Mouse (Mus musculus) testis, postnatal 10 days (tissue): ENCODE data around the gene Kif28.
"Not testable (repeated sequence)": the region's sequence is repeated elsewhere in the genome, so short reads cannot be mapped to it uniquely, and the experiment has no call there.

ENCODE experiments used
- DNase-seq: peaks from one replicate; pipeline ENCODE4 v3.0.0; 2021; ENCODE audit warnings: low spot score

Gene Kif28

DNA sequence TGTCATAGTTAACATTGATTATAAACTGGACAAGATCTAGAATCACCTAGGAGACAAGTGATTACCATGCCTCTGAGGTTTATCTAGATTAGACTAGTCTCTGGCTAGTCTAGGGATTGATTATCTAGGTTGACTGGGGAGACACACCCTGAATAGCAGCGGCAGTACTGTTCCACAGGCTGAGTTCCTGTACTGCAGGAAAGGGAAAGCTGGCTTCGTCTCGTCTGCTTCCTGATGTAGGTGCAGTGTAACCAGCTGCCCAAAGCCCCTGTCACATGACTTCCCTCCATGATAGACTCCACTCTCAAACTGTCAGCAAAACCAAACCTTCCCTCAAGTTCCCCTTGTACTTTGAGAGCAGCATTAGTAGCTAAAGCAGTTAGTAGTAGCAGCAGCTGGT lies 40.9 kb downstream of the Kif28 start:
- DNase-seq: no peak

DNA sequence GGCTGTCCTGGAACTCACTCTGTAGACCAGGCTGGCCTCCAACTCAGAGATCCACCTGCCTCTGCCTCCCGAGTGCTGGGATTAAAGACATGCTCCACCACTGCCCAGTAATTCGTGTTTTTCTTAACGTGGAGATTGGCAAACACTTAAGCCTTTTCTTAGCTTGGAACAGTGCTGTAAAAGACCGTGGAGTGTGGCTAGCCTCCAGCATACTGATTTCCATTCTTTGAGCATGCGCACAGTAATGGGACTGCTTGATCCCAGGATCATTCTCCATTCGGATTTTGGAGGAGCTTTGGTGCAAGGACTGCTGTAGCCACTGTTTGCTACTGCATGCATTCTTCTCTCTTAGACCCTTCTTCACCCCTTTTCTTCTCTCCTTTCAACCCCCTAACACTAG lies 55.6 kb downstream of the Kif28 start:
- no peak for DNase-seq

DNA sequence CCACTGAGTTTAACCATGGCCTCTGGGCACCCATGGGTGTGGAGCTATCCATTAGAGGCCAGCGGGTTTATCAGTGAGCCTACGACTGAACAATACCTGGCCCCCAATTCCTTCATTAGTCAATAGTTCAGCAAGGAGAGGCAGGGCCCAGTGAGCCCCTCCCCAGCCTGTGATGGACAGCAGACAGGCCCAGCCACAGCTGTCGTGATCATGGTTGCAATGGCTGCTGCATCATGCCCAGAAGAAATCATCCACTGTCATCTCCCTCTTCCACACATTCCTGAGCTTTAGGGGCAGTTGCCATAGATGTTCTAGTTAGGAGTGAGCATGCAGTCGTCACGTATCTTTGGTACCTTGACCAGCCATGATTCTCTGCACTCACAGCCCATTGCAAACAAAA lies 56.2 kb downstream of the Kif28 start:
- DNase-seq: no peak

DNA sequence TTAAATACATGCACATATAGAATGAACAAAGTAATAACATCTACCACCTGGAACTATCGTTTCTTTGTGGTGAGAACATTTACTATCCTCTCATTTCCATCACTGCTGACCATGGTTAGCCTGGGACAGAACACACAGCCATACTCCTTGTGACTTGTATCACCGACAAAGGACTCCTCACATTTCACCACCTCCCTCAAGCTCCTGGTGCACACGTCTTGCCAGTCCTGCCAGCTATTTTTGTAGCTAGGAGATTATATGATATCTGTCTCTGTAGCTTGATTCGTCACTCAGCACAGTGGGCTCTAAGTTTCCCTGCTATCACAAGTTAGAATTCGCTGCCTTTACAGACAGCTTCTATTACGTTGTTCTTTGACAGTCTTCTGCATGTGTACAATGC lies 56.7 kb downstream of the Kif28 start:
- DNase-seq: no peak

DNA sequence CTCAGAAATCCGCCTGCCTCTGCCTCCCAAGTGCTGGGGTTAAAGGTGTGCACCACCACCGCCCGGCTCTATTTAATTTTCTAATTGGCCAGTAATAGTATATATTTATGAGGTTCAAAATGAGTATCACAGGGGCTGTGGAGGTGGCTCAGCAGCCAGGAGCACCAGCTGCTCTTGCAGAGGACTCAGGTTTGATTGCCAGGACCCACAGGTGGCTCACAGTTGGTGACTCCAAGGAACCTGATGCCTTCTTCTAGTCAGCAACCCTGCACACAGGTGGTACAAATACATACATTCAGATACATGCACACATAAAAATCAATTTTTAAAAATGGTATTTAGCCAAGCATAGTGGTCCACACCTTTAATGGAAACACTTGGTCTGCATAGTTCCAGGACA lies 57.1 kb downstream of the Kif28 start:
- DNase-seq: no peak

DNA sequence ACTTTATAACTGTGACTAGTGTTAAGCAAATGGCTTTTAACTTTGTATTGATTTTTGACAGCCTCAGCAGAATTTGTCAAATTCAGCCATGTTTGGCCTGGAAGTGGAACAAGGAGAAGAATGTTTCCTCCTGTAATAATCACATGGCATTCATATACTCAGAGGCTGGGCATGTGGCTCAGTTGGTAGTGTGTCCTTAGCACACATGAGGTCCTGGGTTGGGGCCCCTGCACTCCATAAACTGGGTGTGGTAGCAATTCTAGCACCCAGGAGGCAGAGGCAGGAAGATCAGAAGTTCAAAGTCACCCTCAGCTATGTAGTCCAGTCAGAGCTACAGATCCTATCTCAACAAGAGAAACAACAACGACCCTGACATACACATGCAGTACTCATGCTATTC lies 57.8 kb downstream of the Kif28 start:
- no peak for DNase-seq

DNA sequence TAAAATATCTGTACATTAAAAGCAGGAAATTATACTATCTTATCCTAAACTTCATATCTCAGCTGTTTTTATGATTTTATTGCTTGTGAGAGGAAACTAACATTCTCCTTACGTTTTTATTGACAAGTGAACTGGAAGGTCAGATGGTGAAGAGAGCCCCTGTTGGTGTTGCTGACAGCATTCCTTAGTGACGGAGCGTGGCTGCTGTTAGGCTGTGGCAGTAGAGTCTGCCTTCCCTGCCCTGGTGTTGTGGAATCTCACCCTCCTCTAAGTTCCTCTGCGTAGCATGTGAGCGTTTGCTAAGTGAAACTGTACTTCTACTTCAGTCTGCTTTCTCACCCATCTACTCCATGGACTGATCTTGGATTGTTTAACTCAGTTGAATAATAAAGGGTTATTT lies 58.3 kb downstream of the Kif28 start:
- DNase-seq: no peak

DNA sequence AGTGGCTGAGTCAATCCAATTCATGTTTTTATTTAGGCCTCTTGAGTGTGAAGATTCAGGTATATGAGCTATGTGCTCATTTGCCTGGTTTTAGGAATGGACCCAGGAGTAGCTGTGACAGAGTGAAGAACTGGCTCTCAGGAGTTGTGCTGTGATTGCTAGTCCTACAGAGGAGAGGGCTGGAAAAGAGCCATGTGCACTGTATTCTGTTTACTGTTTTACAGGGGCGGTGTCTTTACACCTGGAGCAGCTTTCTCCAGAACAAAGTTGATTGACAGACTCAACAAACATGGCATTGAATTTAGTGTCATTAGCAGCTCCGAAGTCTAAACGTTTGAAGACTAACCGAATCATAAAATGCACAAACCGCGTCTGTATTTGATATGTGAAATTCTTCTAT lies 58.7 kb downstream of the Kif28 start:
- no peak for DNase-seq

DNA sequence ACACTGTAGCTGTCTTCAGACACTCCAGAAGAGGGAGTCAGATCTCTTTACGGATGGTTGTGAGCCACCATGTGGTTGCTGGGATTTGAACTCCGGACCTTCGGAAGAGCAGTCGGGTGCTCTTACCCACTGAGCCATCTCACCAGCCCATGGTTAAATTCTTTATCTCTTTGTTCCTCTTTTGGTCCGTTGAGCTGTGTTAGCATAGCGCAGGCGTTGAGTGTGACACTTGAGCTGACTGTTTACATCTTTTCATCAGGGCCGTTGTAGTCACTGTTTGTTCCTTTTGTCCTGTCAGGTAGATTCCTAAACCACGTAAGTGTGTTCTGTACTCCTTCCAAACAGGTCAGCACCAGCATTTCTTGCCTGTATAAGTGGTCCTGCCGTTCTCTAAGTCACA lies 62.3 kb downstream of the Kif28 start:
- DNase-seq: not testable (repeated sequence)

DNA sequence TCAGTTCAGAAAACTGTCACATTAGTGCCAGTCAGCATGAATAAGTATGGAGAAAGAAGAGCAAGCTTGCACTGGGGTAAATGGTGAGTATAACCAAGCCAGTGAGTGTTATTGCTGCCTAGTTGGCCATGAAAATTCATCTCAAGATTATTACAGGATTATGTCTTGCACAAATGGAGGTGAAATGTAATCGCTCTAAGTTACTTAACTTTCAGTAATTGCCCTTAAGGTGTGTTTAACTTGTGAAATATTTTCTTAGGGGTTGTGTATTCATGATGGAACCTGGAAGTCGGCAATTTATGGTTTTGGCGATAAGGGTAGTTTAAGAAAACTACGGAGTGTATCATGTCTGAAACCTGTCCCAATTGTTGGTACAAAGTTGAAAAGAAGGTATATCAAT lies 65.7 kb downstream of the Kif28 start:
- DNase-seq: no peak

DNA sequence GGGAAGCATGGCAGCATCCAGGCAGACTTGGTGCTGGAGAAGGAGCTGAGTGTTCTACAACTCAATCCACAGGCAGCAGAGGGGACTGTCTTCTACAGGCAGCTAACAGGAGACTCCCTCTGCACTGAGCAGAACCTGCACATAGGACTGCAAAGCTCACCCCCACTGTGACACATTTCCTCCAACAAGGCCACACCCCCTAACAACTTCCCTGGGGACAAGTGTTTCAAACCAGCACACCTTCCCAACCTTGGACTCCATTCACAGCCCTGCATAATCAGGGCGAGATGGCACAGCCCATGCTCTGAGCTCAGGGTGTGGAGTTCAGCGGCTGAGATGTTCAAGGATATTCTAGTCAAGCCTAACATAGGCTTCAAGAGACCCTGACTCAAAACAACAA lies 68.0 kb downstream of the Kif28 start:
- no peak for DNase-seq

DNA sequence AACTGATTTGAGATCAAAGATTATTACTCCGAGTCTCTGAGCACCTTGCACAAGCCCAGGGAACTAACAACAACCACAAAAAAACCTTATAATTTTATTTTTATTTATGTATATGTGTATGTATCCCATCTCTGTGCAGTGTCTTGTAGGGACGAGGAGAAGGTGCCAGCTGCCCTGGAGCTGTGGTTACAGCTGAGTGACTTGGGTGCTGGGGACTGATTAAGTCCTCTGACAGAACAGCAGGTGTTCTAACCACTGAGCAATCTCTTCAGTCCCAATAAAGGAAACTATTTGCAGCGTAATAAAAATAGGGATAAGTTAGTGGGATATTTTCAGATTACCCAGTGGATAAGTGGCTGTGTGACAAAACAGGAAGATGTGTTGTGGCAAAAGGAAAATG lies 70.7 kb downstream of the Kif28 start:
- no peak for DNase-seq

DNA sequence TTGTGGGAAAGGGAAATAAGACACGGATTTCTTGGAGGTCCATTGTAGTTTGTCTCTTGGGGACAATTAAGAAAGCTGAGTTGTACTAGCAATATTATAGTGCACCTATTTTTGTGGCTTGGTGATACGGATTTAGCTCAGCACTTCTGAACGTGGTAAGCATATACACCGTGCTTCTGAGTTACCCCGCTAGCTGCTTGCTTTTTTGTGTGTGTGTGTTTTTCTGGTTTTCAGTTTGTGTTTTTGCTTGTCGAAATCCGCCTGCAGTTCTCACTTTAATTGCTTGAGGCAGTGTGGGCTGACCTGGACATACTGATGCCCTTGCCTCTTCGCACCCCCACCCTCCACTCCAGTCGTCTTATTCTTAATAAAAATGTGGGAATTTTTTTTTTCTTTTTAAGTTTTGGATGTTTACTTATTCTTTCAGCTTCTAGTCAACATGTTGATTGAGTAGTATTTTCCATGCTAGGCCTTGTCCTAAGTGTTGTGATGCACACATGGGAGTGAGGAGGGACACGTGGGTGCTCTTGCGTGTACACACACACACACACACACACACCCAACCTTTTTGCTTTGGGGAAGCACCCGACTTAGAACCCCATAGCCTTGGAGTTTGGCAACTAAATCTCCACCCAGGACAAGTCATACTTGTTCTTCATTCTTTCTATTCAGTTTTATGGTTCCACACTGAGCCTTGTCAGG lies 76.1 kb downstream of the Kif28 start:
- no peak for DNase-seq

DNA sequence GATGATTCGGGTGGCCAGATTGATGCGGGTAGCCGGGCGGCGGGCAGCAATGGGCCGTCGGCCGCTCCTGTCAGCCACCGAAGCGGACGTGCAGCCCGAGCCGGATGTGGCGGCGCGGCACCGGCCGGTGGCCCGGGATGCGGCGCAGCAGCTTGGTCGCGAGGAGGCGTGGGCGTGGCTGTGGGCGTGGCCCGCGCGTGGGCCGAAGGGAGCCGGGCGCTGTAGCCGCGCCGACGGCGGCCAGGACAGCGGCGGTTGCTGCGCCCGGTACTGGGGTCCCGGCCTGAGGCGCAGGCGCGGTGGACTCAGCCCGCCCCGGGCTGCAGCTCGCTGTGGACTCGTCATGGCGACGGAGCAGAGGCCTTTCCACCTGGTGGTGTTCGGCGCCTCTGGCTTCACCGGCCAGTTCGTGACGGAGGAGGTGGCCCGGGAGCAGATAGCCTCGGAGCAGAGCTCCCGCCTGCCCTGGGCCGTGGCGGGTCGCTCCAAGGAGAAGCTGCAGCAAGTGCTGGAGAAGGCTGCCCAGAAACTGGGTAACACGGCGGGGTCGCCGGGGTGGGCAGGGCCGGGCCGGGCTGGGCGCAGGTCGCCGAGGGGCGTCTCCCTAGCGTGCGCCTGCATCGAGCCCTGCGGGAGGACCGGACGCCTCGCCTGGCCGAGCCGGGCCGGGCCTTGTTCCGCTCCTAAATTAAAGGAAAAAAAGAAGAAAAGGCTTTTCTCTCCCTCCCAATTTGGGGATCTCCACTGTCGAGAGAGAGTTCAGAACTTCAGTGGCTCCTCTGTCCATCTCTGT lies 76.9 kb downstream of the Kif28 start, which contains the start of gene Sccpdh:
Gene Sccpdh (plus strand): TSS at position 198 of the 793 bp plus-strand sequence.
- peak; percentile 96 for DNase-seq

DNA sequence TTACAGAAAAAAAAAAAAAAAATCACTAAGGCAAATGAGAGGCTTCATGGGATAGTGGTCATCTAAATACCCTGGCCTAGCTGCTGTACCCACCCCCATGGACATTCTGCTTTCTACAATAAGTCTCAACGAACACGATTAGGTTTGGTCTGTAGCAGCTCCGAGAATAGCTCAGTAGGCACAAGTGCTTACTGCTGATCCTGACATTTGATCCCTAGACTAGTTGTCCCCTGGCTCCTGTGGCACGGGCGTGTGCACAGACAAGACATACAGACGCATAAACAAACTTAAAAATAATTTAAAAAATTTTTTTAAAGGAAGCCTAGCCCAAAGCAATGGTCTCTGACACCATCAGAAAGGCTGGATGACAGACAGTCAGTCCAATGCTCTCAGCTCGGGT lies 77.6 kb downstream of the Kif28 start:
- DNase-seq: no peak

DNA sequence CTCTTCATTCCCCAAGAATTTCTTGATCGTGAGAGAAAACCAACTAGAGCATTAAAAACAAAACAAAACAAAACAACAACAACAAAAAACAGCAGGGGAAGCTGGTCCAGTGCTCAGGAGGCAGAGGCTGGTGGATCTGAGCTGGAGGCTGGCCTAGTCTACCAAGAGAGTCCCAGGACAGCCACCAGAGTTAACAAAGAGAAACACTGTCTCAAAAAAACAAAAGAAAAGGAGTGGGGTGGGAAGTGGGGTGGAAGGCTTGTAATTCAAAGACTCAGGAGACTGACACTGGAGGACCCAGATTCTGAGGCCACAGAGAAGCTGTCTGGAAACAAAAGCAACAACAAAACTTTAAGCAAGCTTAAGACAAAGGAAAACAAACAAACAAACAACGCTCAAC lies 78.1 kb downstream of the Kif28 start:
- DNase-seq: no peak

DNA sequence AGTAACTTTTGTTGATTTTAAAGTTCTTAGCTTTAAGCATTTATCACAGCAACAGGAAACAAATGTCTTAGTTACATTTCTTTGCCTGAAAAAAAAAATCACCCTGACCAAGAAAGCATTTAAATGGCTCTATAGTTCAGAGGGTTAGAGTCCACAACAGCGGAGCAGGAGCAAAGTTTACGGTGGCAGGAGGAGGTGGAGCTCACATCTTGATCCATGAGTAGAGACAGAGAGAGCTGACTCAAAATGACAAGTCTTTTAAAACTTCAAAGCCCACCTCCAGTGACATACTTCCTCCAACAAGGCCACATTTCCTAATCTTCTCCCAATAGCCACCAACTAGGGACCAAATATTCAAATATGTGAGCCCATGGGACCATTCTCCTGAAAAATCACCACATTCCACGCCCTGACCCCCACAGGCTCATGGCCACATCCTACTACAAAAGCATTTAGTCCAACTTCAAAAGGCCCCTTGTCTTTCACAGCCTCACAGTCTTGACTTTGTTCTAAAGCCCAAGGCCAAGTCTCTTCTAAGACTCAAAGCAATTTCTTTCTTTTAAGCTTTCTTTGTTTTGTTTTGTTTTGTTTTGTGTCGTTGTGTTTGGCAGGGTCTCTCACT lies 80.7 kb downstream of the Kif28 start:
- no peak for DNase-seq

DNA sequence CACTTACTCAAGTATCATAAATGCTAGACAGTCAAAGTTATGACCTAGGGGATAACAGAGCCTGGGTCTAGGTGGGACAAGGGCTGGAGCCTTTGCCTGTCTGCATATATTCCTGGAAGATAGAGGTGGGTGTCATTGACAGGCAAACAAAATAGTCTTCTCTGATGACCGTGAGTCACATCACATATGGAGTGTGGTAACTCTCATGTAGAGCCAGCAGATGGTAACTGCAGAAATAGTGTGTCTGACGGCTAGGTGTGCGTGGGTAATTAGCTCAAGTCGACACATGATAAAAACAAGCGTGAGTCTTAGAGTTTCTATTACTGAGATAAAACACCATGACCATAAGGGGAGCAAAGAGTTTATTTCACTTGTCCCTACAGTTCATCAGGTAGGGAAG lies 82.0 kb downstream of the Kif28 start:
- no peak for DNase-seq

DNA sequence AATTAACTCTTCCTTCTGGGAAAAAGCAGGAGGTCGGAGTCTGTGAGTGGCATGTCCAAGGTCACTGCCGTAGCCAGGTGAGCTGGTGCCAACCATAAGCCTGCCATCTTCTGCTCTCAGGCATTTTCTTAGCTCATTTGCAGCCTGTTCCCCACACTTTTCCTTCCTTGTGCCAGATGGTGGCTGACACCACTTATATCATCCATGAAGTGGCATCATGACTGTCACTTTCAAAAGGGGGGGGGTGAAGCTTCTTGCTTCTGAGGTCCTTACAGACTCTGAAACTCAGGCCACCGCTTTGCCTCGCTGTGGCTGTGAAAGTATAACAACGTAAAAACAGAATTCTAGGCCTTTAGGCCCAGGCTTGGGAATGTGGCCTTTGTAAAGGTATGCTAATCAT lies 93.8 kb downstream of the Kif28 start:
- DNase-seq: peak; percentile 26

DNA sequence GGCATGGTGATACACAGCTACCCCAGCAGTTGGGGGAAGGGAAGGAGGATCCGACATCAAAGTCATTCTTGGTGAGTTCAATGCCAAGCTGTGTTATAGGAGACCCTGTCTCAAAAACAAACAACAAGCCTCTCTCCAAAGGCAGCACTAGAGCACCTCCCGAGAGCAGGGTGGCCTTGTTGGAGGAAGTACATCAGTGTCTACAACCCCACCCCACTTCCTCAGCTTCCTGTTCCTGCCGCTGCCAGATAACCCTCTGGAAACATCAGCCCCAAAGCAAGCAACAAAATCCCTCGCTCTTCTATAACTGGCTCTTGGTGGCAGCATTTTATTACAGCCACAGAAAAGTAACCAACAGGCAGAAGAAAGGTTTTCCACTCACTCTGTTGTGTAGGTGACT lies 94.8 kb downstream of the Kif28 start:
- DNase-seq: peak; percentile 21

DNA sequence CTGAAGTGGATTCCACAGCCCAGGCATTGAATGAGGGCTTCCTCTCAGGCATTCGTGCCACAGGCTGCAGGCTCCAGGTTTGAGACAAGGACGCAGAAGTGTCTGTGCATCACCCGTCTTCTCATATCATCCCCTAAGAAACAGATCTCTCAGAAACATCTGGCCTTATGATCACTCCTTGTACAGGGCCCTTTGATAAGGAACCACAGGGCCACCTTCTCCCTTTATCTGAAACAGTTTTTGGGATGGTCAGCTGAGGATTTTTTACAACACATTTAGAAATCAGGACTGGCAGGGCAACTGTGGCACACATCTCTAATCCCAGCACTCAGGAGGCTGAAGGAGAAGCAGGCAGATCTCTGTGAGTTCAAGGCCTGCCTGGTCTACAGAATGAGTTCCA lies 95.7 kb downstream of the Kif28 start:
- DNase-seq: no peak

DNA sequence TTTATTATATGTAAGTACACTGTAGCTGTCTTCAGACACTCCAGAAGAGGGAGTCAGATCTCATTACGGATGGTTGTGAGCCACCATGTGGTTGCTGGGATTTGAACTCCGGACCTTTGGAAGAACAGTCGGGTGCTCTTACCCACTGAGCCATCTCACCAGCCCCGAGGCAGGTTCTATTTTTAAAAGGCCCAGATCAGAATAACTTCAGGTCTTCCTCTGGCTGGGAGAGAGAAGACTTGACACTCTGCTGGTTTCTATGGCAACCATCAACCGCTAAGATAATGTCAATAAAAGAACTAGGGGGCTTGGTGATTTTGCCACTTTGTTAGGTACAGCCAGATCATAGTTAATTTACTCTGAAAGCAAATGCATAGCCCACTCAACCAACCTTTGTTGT lies 96.4 kb downstream of the Kif28 start:
- not testable (repeated sequence) for DNase-seq

DNA sequence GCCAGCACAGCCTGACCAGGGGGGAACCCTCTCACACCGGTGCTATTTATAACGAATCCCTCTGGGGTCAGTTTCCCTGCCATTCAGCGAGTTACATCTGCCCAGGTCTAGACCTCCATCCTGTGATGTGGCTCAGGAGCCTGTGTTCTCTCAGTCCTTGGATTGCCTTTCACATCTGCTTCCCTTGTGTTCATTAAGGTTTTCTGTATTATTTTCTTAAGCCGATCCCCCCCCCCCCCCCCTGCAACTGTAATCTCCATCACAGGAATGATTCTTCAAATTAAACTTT lies 99.1 kb downstream of the Kif28 start:
- no peak for DNase-seq
